Mouse (Mus musculus) small intestine, adult 2 months (tissue): ENCODE results near the gene Pkd1. TPM values are rescaled to one million over a fixed set of nuclear protein-coding genes. Genes with fewer than 3 reads are reported as not detected.

Experiments used
- H3K27ac ChIP-seq: fragments of 200-500 bp; 2 replicates; pipeline ENCODE4 v1.5.1; 2012; ENCODE audit warnings: low read depth, low read length, control low read depth, inconsistent platforms; ENCODE audit not compliant: insufficient read depth
- H3K27me3 ChIP-seq: fragments of 200-500 bp; 2 replicates; pipeline ENCODE4 v1.6.1; 2012; ENCODE audit warnings: mild to moderate bottlenecking, moderate library complexity, low read length, inconsistent platforms; ENCODE audit not compliant: control insufficient read depth, insufficient read depth
- H3K36me3 ChIP-seq: fragments of 200-500 bp; 2 replicates; pipeline ENCODE4 v1.6.1; 2012; ENCODE audit warnings: mild to moderate bottlenecking, low read length, control low read depth, inconsistent platforms; ENCODE audit not compliant: control insufficient read depth, insufficient read depth
- H3K4me1 ChIP-seq: fragments of 200-500 bp; 2 replicates; pipeline ENCODE4 v1.6.1; 2012; ENCODE audit warnings: low read length, inconsistent platforms, mixed read lengths; ENCODE audit not compliant: control insufficient read depth, insufficient read depth, insufficient read length
- H3K4me3 ChIP-seq: fragments of 200-500 bp; 2 replicates; pipeline ENCODE4 v1.5.1; 2012; ENCODE audit warnings: low read depth, mild to moderate bottlenecking, control low read depth, inconsistent platforms, low read length, moderate library complexity
- CTCF ChIP-seq: fragments of 200-500 bp; IDR thresholded peaks from 2 replicates; pipeline ENCODE4 v1.5.1; 2012; ENCODE audit warnings: low read depth, mild to moderate bottlenecking, control low read depth, inconsistent platforms, low read length, moderate library complexity, mixed read lengths; ENCODE audit not compliant: insufficient replicate concordance, insufficient read length; ENCODE audit errors: extremely low read depth
- POLR2A ChIP-seq: fragments of 200-500 bp; IDR thresholded peaks from 2 replicates; pipeline ENCODE4 v1.6.1; 2012; ENCODE audit warnings: low read depth, mild to moderate bottlenecking, control low read depth, inconsistent platforms, low read length, moderate library complexity
- WGBS: fragments of 180-500 bp; shearing (Covaris S2); methylation state at CpG from one replicate; pipeline ENCODE4 v1.1.7; 2018; 5-methylcytosine and 5-hydroxymethylcytosine counted together
- polyA plus RNA-seq: library from polyadenylated mRNA; depleted of rRNA; stranded (reverse); fragments of >200 nt; gene quantifications from 2 replicates; pipeline ENCODE4 v1.2.3, GENCODE M21; 2012; rRNA removed

Gene Pkd1
- polyA plus RNA-seq, result 26.1 and 31.9 TPM in 2 replicates

- WGBS, result under 1% methylated on average over 72 of the region's 72 CpGs
- 0 out of 2 replicates have a peak, but pooled peaks have one; percentile 10 for TF ChIP-seq CTCF
- TF ChIP-seq POLR2A, result peak; percentile 92
- peak within 1 kb of the TSS; percentile 77 for H3K4me3 ChIP-seq
Observed at GRCm38 (mm10) chr17:24549618-24550415, at the start of gene Pkd1. TSS of gene Pkd1 (plus strand) at chr17:24549834.

GRCm38 (mm10) chr17:24502208-24502607 is 47.4 kb upstream of the Pkd1 start:
- 40% methylated on average over 11 of the region's 11 CpGs for WGBS
- Histone ChIP-seq H3K36me3 (no peaks in the 10 kb centered on the region), H3K4me1 (peaks cover 7% of the 10 kb centered on the region), H3K27me3 (no peaks in the 10 kb centered on the region), H3K27ac (no peak overlapping the region), H3K4me3 (no peak overlapping the region)
- TF ChIP-seq CTCF, result no peak
- TF ChIP-seq POLR2A, result no peak

More at GRCm38 (mm10) chr17:24549618-24550415, at the start of gene Pkd1:
- no peaks in the 10 kb centered on the region for H3K36me3 ChIP-seq
- H3K27me3 ChIP-seq, result no peaks in the 10 kb centered on the region
- peak within 1 kb of the TSS; percentile 85 for H3K27ac ChIP-seq
- H3K4me1 ChIP-seq, result peaks cover 12% of the 10 kb centered on the region

GRCm38 (mm10) chr17:24504085-24504484 is 45.5 kb upstream of the Pkd1 start:
- H3K4me3 ChIP-seq, result no peak overlapping the region
- no peaks in the 10 kb centered on the region for H3K27me3 ChIP-seq
- H3K27ac ChIP-seq, result no peak overlapping the region
- H3K36me3 ChIP-seq, result peaks cover 3% of the 10 kb centered on the region; the same call in 1 of the 2 replicates
- H3K4me1 ChIP-seq, result peaks cover 15% of the 10 kb centered on the region
- TF ChIP-seq POLR2A (no peak), CTCF (no peak)
- 80% methylated on average over 10 of the region's 10 CpGs for WGBS

GRCm38 (mm10) chr17:24505286-24505955 is 44.2 kb upstream of the Pkd1 start:
- no peaks in the 10 kb centered on the region for H3K27me3 ChIP-seq
- no peak overlapping the region for H3K4me3 ChIP-seq
- no peak overlapping the region for H3K27ac ChIP-seq
- H3K36me3 ChIP-seq, result peaks cover 15% of the 10 kb centered on the region
- peaks cover 15% of the 10 kb centered on the region for H3K4me1 ChIP-seq
- WGBS, result 94% methylated on average over 30 of the region's 30 CpGs
- TF ChIP-seq CTCF (no peak), POLR2A (no peak)

GRCm38 (mm10) chr17:24506332-24507070 is 43.1 kb upstream of the Pkd1 start:
- Histone ChIP-seq H3K4me3 (peak overlapping the region; percentile 21; the same call in 1 of the 2 replicates), H3K27ac (no peak overlapping the region), H3K27me3 (no peaks in the 10 kb centered on the region), H3K4me1 (peaks cover 15% of the 10 kb centered on the region), H3K36me3 (peaks cover 26% of the 10 kb centered on the region)
- WGBS, result 36% methylated on average over 36 of the region's 36 CpGs
- TF ChIP-seq POLR2A (no peak), CTCF (no peak)

- no peaks in the 10 kb centered on the region for H3K27me3 ChIP-seq
- peaks cover 15% of the 10 kb centered on the region for H3K4me1 ChIP-seq
- peaks cover 33% of the 10 kb centered on the region for H3K36me3 ChIP-seq
- TF ChIP-seq POLR2A, result no peak
- TF ChIP-seq CTCF, result no peak
- H3K4me3 ChIP-seq, result peak overlapping the region; percentile 21; the same call in 1 of the 2 replicates
- 27% methylated on average over 19 of the region's 19 CpGs for WGBS
- H3K27ac ChIP-seq, result no peak overlapping the region
Observed at GRCm38 (mm10) chr17:24507129-24507664, 42.4 kb upstream of the Pkd1 start.
